Mouse (Mus musculus) embryonic facial prominence, embryonic 12.5 days (tissue): Measurements from ENCODE around the gene Smpx. TPM values are rescaled to one million over a fixed set of nuclear protein-coding genes. Genes with fewer than 3 reads are reported as not detected.
A peak's percentile ranks its signal among the peaks of the same experiment; 100 is the strongest.

ENCODE experiments used
- ATAC-seq: fragments of 200-750 bp; cut with Nextera tagmentation; 2 replicates; pipeline ENCODE4 v1.8.0; 2017; ENCODE audit not compliant: insufficient number of reproducible peaks, insufficient read depth, low FRiP score, low TSS enrichment
- H3K27ac ChIP-seq: fragments of 300-500 bp; sonication (generic); 2 replicates; pipeline ENCODE4 v1.5.1; 2016; ENCODE audit warnings: mild to moderate bottlenecking
- H3K27me3 ChIP-seq: fragments of 300-500 bp; sonication (generic); 2 replicates; pipeline ENCODE4 v1.6.1; 2016; ENCODE audit warnings: mild to moderate bottlenecking, moderate library complexity
- H3K36me3 ChIP-seq: fragments of 300-500 bp; sonication (generic); 2 replicates; pipeline ENCODE4 v1.6.1; 2016; ENCODE audit warnings: mild to moderate bottlenecking
- H3K4me1 ChIP-seq: fragments of 300-500 bp; sonication (generic); 2 replicates; pipeline ENCODE4 v1.6.1; 2016
- H3K4me2 ChIP-seq: fragments of 300-500 bp; sonication (generic); replicated peaks from 2 replicates; pipeline ENCODE4 v1.6.1; 2016; ENCODE audit warnings: mild to moderate bottlenecking, moderate library complexity
- H3K4me3 ChIP-seq: fragments of 300-500 bp; sonication (generic); 2 replicates; pipeline ENCODE4 v1.5.1; 2016; ENCODE audit warnings: mild to moderate bottlenecking
- H3K9ac ChIP-seq: fragments of 300-500 bp; sonication (generic); 2 replicates; pipeline ENCODE4 v1.6.1; 2016; ENCODE audit warnings: mild to moderate bottlenecking, moderate library complexity
- H3K9me3 ChIP-seq: fragments of 300-500 bp; sonication (generic); 2 replicates; pipeline ENCODE4 v1.6.1; 2016; ENCODE audit warnings: mild to moderate bottlenecking, moderate library complexity
- WGBS: fragments of 180-500 bp; shearing (Covaris S2); methylation state at CpG from one replicate; pipeline ENCODE4 v1.1.7; 2016; 5-methylcytosine and 5-hydroxymethylcytosine counted together
- polyA plus RNA-seq: library from polyadenylated mRNA; unstranded; fragments of >200 nt; fragmentation: Nextera tagmentation; extraction: Ambion mirVana; gene quantifications from 2 replicates; pipeline ENCODE4 v1.2.1, GENCODE M21; 2016

The Smpx gene
- polyA plus RNA-seq, 1 experiment from 2014 or later = 3.7 TPM

DNA sequence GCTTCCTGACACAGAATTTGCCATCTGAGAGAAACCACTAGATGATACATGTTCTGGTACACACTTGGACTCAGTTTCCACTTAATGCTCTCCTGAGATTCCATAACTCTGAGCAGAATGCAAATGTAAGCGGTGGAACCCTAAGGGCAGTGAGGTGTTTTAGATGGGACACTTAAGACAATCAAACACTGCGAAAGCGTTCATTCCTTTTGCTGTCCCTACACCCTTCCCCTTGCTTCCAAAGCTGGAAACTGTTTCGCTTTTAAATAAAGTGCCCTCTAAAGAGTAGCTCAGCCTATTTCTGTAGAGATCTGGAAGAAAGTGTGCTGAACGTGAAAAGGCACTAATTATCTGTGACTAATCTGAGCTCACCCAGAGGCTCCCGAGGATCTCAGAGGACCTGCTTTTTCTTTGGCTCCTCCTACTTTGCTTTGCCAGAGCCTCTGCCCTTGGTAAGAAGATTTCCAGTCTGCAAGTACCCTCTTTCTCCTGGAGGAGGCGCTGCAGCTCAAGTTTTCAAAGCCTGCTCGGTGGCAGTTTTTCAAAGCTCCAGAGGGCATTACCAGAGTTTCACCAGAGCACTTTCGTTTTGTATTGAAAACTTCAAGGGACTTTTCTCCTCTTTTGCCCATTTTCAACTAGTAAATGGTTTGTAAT lies 33.1 kb downstream of the Smpx start:
- no peaks in the 10 kb centered on the region for H3K4me1 ChIP-seq
- no peak for ATAC-seq
- peaks cover 6% of the 10 kb centered on the region; the same call in 1 of the 2 replicates for H3K27me3 ChIP-seq
- H3K4me3 ChIP-seq = no peak overlapping the region
- no peaks in the 10 kb centered on the region for H3K36me3 ChIP-seq
- no peak overlapping the region for H3K9ac ChIP-seq
- 0 out of 2 replicates have a peak overlapping the region, but pooled peaks have one; percentile 9 for H3K4me2 ChIP-seq
- H3K27ac ChIP-seq = no peak overlapping the region
- WGBS = 31% methylated on average over 9 of the region's 9 CpGs
- no peaks in the 10 kb centered on the region for H3K9me3 ChIP-seq

DNA sequence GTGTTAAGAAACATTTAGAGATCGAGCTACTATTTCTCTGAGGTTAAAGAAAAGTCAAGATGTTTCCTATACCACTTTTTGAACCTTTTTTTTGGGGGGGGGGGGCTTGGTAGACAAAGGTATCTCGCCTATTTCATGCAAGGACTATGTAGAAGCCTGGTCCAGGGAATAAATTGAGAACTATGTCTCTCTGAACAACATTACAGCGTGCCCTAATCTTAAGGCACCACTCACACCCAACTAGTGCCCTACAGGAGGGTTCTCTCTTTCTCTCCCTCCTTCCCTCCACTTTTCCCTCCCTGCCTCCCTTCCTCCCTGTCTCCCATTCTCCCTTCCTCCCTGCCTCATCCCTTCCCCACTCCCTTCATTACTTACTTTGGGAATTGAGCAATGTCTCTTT lies 33.6 kb downstream of the Smpx start:
- Histone ChIP-seq H3K9me3 (no peaks in the 10 kb centered on the region), H3K4me1 (no peaks in the 10 kb centered on the region), H3K36me3 (no peaks in the 10 kb centered on the region), H3K4me2 (no peak overlapping the region), H3K27me3 (peaks cover 6% of the 10 kb centered on the region; the same call in 1 of the 2 replicates), H3K9ac (no peak overlapping the region), H3K4me3 (no peak overlapping the region), H3K27ac (no peak overlapping the region)
- 42% methylated on average over 3 of the region's 3 CpGs for WGBS
- ATAC-seq = no peak

DNA sequence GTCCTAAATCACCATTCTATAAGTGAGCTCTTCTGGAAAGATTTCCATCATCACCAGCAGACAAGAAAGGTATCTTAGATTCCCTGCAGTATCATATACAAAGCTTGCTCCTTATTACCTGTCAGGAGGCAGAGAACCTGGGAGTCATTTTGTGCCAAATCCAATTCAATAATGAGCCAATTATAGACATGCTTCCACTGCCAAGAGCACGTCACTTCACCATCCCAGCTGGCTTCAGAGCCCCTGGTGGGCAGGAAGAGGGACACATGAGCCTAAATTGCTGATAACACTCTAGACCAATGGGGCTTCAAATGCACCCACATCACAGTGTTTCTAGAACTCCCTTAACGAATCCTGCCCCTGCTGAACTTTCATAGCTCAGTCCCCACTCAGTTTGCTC lies 35.1 kb downstream of the Smpx start:
- H3K36me3 ChIP-seq = no peaks in the 10 kb centered on the region
- WGBS = 45% methylated on average over 2 of the region's 2 CpGs
- no peaks in the 10 kb centered on the region for H3K9me3 ChIP-seq
- H3K4me3 ChIP-seq = no peak overlapping the region
- H3K9ac ChIP-seq = no peak overlapping the region
- H3K27me3 ChIP-seq = peaks cover 6% of the 10 kb centered on the region; the same call in 1 of the 2 replicates
- no peak overlapping the region for H3K27ac ChIP-seq
- H3K4me2 ChIP-seq = no peak overlapping the region
- H3K4me1 ChIP-seq = no peaks in the 10 kb centered on the region
- ATAC-seq = no peak

DNA sequence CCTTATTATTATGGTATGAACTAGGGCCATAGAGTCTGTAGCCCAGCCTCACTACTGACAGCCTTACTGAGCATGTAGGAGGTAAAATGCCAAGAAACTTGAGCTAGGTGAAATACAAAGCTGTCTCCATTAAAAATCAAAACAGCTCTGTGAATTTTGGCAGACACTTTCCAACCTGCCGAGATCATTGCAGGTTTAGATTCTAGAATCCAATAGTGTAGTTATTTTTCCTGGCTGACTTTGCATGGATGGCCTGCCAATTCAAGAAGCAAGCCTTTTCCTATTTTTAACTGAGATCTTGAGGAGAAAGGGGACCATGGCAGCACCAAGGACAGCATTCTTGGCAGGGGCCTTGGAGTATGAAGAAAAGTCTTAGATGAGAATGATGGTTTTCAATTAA lies 35.6 kb downstream of the Smpx start:
- 75% methylated on average over 1 of the region's 1 CpGs for WGBS
- no peak overlapping the region for H3K27ac ChIP-seq
- H3K4me1 ChIP-seq = no peaks in the 10 kb centered on the region
- H3K9ac ChIP-seq = no peak overlapping the region
- no peak overlapping the region for H3K4me2 ChIP-seq
- H3K36me3 ChIP-seq = no peaks in the 10 kb centered on the region
- H3K4me3 ChIP-seq = no peak overlapping the region
- H3K27me3 ChIP-seq = peaks cover 6% of the 10 kb centered on the region; the same call in 1 of the 2 replicates
- H3K9me3 ChIP-seq = no peaks in the 10 kb centered on the region
- ATAC-seq = no peak

GRCm38 (mm10) chrX:157747815-157748544 lies 49.3 kb downstream of the Smpx start:
- Histone ChIP-seq H3K36me3 (no peaks in the 10 kb centered on the region), H3K27ac (no peak overlapping the region), H3K9ac (no peak overlapping the region), H3K4me1 (no peaks in the 10 kb centered on the region), H3K4me2 (no peak overlapping the region), H3K4me3 (no peak overlapping the region), H3K27me3 (no peaks in the 10 kb centered on the region), H3K9me3 (no peaks in the 10 kb centered on the region)
- 78% methylated on average over 10 of the region's 10 CpGs for WGBS
- no peak for ATAC-seq

GRCm38 (mm10) chrX:157754559-157754958 lies 55.8 kb downstream of the Smpx start:
- Histone ChIP-seq H3K9me3 (no peaks in the 10 kb centered on the region), H3K4me1 (no peaks in the 10 kb centered on the region), H3K27me3 (no peaks in the 10 kb centered on the region), H3K4me3 (no peak overlapping the region), H3K4me2 (no peak overlapping the region), H3K9ac (no peak overlapping the region), H3K36me3 (no peaks in the 10 kb centered on the region), H3K27ac (no peak overlapping the region)
- no peak for ATAC-seq
- 60% methylated on average over 4 of the region's 4 CpGs for WGBS

- H3K36me3 ChIP-seq = no peaks in the 10 kb centered on the region
- H3K4me3 ChIP-seq = no peak overlapping the region
- no peak for ATAC-seq
- H3K4me2 ChIP-seq = no peak overlapping the region
- no peaks in the 10 kb centered on the region for H3K4me1 ChIP-seq
- H3K27ac ChIP-seq = no peak overlapping the region
- H3K27me3 ChIP-seq = no peaks in the 10 kb centered on the region
- H3K9me3 ChIP-seq = no peaks in the 10 kb centered on the region
- H3K9ac ChIP-seq = no peak overlapping the region
- whole genome bisulfite sequencing = 82% methylated on average over 3 of the region's 3 CpGs
Measured at GRCm38 (mm10) chrX:157762542-157762941, 63.8 kb downstream of the Smpx start.

DNA sequence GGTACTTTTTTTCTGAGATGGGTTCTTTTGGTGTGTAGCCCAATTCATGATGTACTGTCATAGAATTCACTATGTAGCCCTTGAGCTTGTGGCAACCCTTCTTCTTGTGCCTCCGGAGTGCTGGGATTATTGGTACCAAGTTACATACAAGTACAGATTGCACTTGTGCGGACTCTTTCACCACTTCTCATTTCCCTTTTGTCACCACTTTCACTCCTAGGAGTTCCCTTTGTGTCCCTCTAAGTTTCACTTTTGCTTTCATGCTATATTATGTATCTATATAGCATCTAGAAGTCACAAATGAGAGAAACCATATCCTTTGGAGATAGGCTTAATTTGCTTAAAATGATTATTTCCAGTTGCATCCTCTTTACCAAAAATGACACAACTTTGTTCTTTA lies 103.0 kb downstream of the Smpx start:
- no peak for ATAC-seq
- no peaks in the 10 kb centered on the region for H3K9me3 ChIP-seq
- no peaks in the 10 kb centered on the region for H3K27me3 ChIP-seq

More for the DNA sequence above, 103.0 kb downstream of the Smpx start:
- Histone ChIP-seq H3K4me1 (no peaks in the 10 kb centered on the region), H3K36me3 (no peaks in the 10 kb centered on the region), H3K9ac (no peak overlapping the region), H3K4me2 (no peak overlapping the region), H3K4me3 (no peak overlapping the region), H3K27ac (no peak overlapping the region)
- 90% methylated on average over 2 of the region's 2 CpGs for WGBS

Other genes with a start within 250 kb of the Smpx start
- 69.8 and 70.1 TPM in 2 replicates for gene Sms, start 206.6 kb upstream of the Smpx start, polyA plus RNA-seq
- gene Yy2, start 129.9 kb upstream of the Smpx start, polyA plus RNA-seq = 4.1 and 5.2 TPM in 2 replicates
- 25.5 and 27.1 TPM in 2 replicates for gene Mbtps2, start 100.2 kb upstream of the Smpx start, polyA plus RNA-seq
- 2.3 TPM in 2 replicates for gene Klhl34, start 119.5 kb downstream of the Smpx start, polyA plus RNA-seq